Mouse (Mus musculus): ENCODE measurements around the gene Cul1. TPM values are rescaled to one million over a fixed set of nuclear protein-coding genes. Genes with fewer than 3 reads are reported as not detected.
"Not testable (repeated sequence)": the region's sequence is repeated elsewhere in the genome, so short reads cannot be mapped to it uniquely, and the experiment has no call there.

Gene Cul1
- polyA plus RNA-seq, 1 experiment from 2014 or later: 141 TPM

DNA sequence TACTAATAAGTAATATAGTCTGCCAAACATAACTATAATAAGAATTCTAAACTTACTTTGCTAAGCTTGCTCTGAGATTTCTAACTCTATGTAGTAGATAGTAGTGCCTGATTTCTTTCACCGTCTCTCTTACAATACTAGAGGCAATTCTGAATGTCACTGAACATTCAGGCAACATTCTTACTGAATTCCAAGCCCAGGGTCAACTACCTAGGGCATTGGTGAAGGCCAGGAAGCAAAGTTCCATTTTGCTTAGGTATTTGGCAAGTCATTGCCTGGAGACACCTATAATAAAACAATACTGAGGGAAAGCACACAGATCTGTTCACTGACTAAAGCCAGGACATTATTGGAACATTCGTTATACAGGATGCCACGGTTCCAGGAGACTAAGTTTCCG, 26.6 kb upstream of the Cul1 start:
- not testable (repeated sequence) for H3K4me1 ChIP-seq (ENCODE audit: control insufficient read depth, insufficient read depth, low read length); H3K36me3 ChIP-seq (ENCODE audit: control insufficient read depth, insufficient read depth, low read length); H3K9ac ChIP-seq (replicated peaks; ENCODE audit: low read length); H3K27ac ChIP-seq (replicated peaks; ENCODE audit: low read depth, low read length); DNase-seq; H3K4me3 ChIP-seq (replicated peaks; ENCODE audit: low read depth, low read length); H3K9me3 ChIP-seq (ENCODE audit: control insufficient read depth, low read length); ATAC-seq (ENCODE audit: low FRiP score, low TSS enrichment); H3K27me3 ChIP-seq (ENCODE audit: control insufficient read depth, insufficient read depth, low read length); H3K4me2 ChIP-seq (ENCODE audit: low read length)
- WGBS: 93% methylated on average over 4 of the region's 4 CpGs

GRCm38 (mm10) chr6:47432795-47433194, 20.4 kb upstream of the Cul1 start:
- not testable (repeated sequence) for DNase-seq; H3K36me3 ChIP-seq (ENCODE audit: control insufficient read depth, insufficient read depth, low read length); H3K4me1 ChIP-seq (ENCODE audit: control insufficient read depth, insufficient read depth, low read length); H3K4me2 ChIP-seq (ENCODE audit: low read length); H3K9me3 ChIP-seq (ENCODE audit: control insufficient read depth, low read length); H3K4me3 ChIP-seq (replicated peaks; ENCODE audit: low read depth, low read length); H3K9ac ChIP-seq (replicated peaks; ENCODE audit: low read length); H3K27ac ChIP-seq (replicated peaks; ENCODE audit: low read depth, low read length); H3K27me3 ChIP-seq (ENCODE audit: control insufficient read depth, insufficient read depth, low read length); ATAC-seq (ENCODE audit: low FRiP score, low TSS enrichment)
- WGBS: 94% methylated on average over 11 of the region's 12 CpGs

- Histone ChIP-seq H3K27me3 (ENCODE audit: control insufficient read depth, insufficient read depth, low read length) (no peaks in the 10 kb centered on the region), H3K9me3 (ENCODE audit: control insufficient read depth, low read length) (no peaks in the 10 kb centered on the region), H3K4me3 (replicated peaks; ENCODE audit: low read depth, low read length) (no peak overlapping the region), H3K4me1 (ENCODE audit: control insufficient read depth, insufficient read depth, low read length) (no peaks in the 10 kb centered on the region), H3K27ac (replicated peaks; ENCODE audit: low read depth, low read length) (no peak overlapping the region), H3K9ac (replicated peaks; ENCODE audit: low read length) (no peak overlapping the region), H3K36me3 (ENCODE audit: control insufficient read depth, insufficient read depth, low read length) (no peaks in the 10 kb centered on the region), H3K4me2 (ENCODE audit: low read length) (no peak overlapping the region)
- no peak for ATAC-seq (ENCODE audit: low FRiP score, low TSS enrichment)
- no peak for DNase-seq
- WGBS: 82% methylated on average over 2 of the region's 2 CpGs
Observed at GRCm38 (mm10) chr6:47440080-47440479, 13.1 kb upstream of the Cul1 start.

DNA sequence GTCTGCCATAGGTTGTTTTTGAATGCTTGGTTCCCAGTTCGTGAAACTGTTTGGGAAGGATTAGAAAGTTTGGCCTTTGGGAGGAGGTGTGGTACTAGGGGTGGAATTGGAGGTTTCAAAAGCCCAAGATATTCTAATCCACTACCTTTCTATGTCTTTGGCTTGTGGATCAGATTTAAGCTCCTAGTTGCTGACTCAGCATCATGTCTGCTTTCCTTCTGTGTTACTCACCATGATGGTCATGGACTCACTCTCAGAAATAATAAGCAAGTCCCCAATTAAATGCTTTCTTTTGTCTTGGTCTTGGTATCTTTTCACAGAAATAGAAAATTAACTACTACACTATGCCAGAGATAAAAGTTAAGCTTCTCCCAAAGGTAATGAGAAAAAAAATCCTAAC, 5.5 kb upstream of the Cul1 start:
- no peak overlapping the region for H3K9ac ChIP-seq (replicated peaks; ENCODE audit: low read length)

GRCm38 (mm10) chr6:47453522-47454130, 428 bp downstream of the Cul1 start:
- Histone ChIP-seq H3K27ac (replicated peaks; ENCODE audit: low read depth, low read length) (peak overlapping the region; percentile 98), H3K36me3 (ENCODE audit: control insufficient read depth, insufficient read depth, low read length) (no peaks in the 10 kb centered on the region), H3K4me1 (ENCODE audit: control insufficient read depth, insufficient read depth, low read length) (peaks cover 14% of the 10 kb centered on the region), H3K27me3 (ENCODE audit: control insufficient read depth, insufficient read depth, low read length) (no peaks in the 10 kb centered on the region), H3K4me3 (replicated peaks; ENCODE audit: low read depth, low read length) (peak overlapping the region; percentile 97), H3K9ac (replicated peaks; ENCODE audit: low read length) (peak overlapping the region; percentile 99), H3K9me3 (ENCODE audit: control insufficient read depth, low read length) (no peaks in the 10 kb centered on the region), H3K4me2 (ENCODE audit: low read length) (peak overlapping the region; percentile 75)
- WGBS: under 1% methylated on average over 42 of the region's 42 CpGs
- DNase-seq (peak; percentile 84), ATAC-seq (ENCODE audit: low FRiP score, low TSS enrichment) (peak; percentile 66)

More for the DNA sequence above, 5.5 kb upstream of the Cul1 start:
- DNase-seq: no peak
- no peaks in the 10 kb centered on the region for H3K4me1 ChIP-seq (ENCODE audit: control insufficient read depth, insufficient read depth, low read length)
- no peak overlapping the region for H3K4me2 ChIP-seq (ENCODE audit: low read length)
- H3K27me3 ChIP-seq (ENCODE audit: control insufficient read depth, insufficient read depth, low read length): no peaks in the 10 kb centered on the region
- H3K9me3 ChIP-seq (ENCODE audit: control insufficient read depth, low read length): no peaks in the 10 kb centered on the region
- no peak overlapping the region for H3K27ac ChIP-seq (replicated peaks; ENCODE audit: low read depth, low read length)
- H3K36me3 ChIP-seq (ENCODE audit: control insufficient read depth, insufficient read depth, low read length): no peaks in the 10 kb centered on the region
- ATAC-seq (ENCODE audit: low FRiP score, low TSS enrichment): no peak
- 84% methylated on average over 1 of the region's 1 CpGs for WGBS
- H3K4me3 ChIP-seq (replicated peaks; ENCODE audit: low read depth, low read length): no peak overlapping the region

DNA sequence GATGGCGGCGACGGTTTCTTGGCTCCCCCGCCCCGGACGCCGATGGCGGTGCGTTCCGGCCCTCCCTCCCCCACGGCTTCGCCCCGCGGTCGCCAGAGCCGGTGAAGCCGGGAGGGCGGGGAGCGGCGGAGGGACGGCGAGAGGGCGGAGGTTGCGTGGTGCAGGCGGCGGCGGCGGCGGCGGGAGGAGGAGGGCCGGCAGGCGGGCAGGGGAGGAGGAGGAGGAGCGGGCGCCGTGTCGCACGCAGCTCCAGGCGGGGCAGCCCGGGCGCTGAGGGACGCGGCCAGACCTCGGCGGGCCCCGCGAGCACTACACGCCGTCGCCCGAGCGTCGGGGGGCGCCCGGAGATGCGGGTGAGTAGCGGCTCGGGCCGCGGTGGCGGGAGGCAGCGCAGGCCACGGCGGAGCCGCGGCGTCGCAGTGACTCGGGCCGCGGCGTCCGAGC, 955 bp downstream of the Cul1 start:
- Histone ChIP-seq H3K9ac (replicated peaks; ENCODE audit: low read length) (peak overlapping the region; percentile 99), H3K4me2 (ENCODE audit: low read length) (peak overlapping the region; percentile 75), H3K4me1 (ENCODE audit: control insufficient read depth, insufficient read depth, low read length) (peaks cover 16% of the 10 kb centered on the region), H3K4me3 (replicated peaks; ENCODE audit: low read depth, low read length) (peak overlapping the region; percentile 97), H3K27me3 (ENCODE audit: control insufficient read depth, insufficient read depth, low read length) (no peaks in the 10 kb centered on the region), H3K9me3 (ENCODE audit: control insufficient read depth, low read length) (no peaks in the 10 kb centered on the region), H3K36me3 (ENCODE audit: control insufficient read depth, insufficient read depth, low read length) (no peaks in the 10 kb centered on the region), H3K27ac (replicated peaks; ENCODE audit: low read depth, low read length) (peak overlapping the region; percentile 98)
- WGBS: under 1% methylated on average over 59 of the region's 72 CpGs
- DNase-seq (peak; percentile 83), ATAC-seq (ENCODE audit: low FRiP score, low TSS enrichment) (peak; percentile 91)

GRCm38 (mm10) chr6:47454575-47455571, 1.7 kb downstream of the Cul1 start:
- under 1% methylated on average over 79 of the region's 79 CpGs for WGBS
- ATAC-seq (ENCODE audit: low FRiP score, low TSS enrichment) (peak; percentile 83), DNase-seq (peak; percentile 82)

GRCm38 (mm10) chr6:47455843-47456242, 2.6 kb downstream of the Cul1 start:
- peak overlapping the region; percentile 75 for H3K4me2 ChIP-seq (ENCODE audit: low read length)
- no peaks in the 10 kb centered on the region for H3K27me3 ChIP-seq (ENCODE audit: control insufficient read depth, insufficient read depth, low read length)
- ATAC-seq (ENCODE audit: low FRiP score, low TSS enrichment): no peak
- DNase-seq: no peak
- peak overlapping the region; percentile 99; the same call in 1 of the 2 replicates for H3K9ac ChIP-seq (replicated peaks; ENCODE audit: low read length)
- H3K9me3 ChIP-seq (ENCODE audit: control insufficient read depth, low read length): no peaks in the 10 kb centered on the region
- peaks cover 16% of the 10 kb centered on the region for H3K4me1 ChIP-seq (ENCODE audit: control insufficient read depth, insufficient read depth, low read length)
- 87% methylated on average over 1 of the region's 1 CpGs for WGBS
- no peaks in the 10 kb centered on the region for H3K36me3 ChIP-seq (ENCODE audit: control insufficient read depth, insufficient read depth, low read length)
- H3K4me3 ChIP-seq (replicated peaks; ENCODE audit: low read depth, low read length): peak overlapping the region; percentile 97
- no peak overlapping the region for H3K27ac ChIP-seq (replicated peaks; ENCODE audit: low read depth, low read length)

More at GRCm38 (mm10) chr6:47454575-47455571, 1.7 kb downstream of the Cul1 start:
- Histone ChIP-seq H3K4me1 (ENCODE audit: control insufficient read depth, insufficient read depth, low read length) (peaks cover 16% of the 10 kb centered on the region), H3K27ac (replicated peaks; ENCODE audit: low read depth, low read length) (peak overlapping the region; percentile 98), H3K36me3 (ENCODE audit: control insufficient read depth, insufficient read depth, low read length) (no peaks in the 10 kb centered on the region), H3K4me2 (ENCODE audit: low read length) (peak overlapping the region; percentile 75), H3K27me3 (ENCODE audit: control insufficient read depth, insufficient read depth, low read length) (no peaks in the 10 kb centered on the region), H3K9ac (replicated peaks; ENCODE audit: low read length) (peak overlapping the region; percentile 99), H3K9me3 (ENCODE audit: control insufficient read depth, low read length) (no peaks in the 10 kb centered on the region), H3K4me3 (replicated peaks; ENCODE audit: low read depth, low read length) (peak overlapping the region; percentile 97)
